Mouse (Mus musculus) heart, adult 2 months (tissue): ENCODE data around the gene Cpped1. TPM values are rescaled to one million over a fixed set of nuclear protein-coding genes. Genes with fewer than 3 reads are reported as not detected.

Source experiments
- DNase-seq, 2 experiments: peaks; one replicate each; pipeline ENCODE4 v3.0.0; 2021
- H3K27ac ChIP-seq: fragments of 200-600 bp; 2 replicates; pipeline ENCODE4 v1.8.1; 2022
- H3K27me3 ChIP-seq: fragments of 200-500 bp; 2 replicates; pipeline ENCODE4 v1.6.1; 2012; ENCODE audit warnings: mild to moderate bottlenecking, low read length, inconsistent platforms, mixed read lengths; ENCODE audit not compliant: control insufficient read depth, insufficient read depth
- H3K36me3 ChIP-seq: fragments of 200-500 bp; 2 replicates; pipeline ENCODE4 v1.6.1; 2012; ENCODE audit warnings: low read length, inconsistent platforms; ENCODE audit not compliant: control insufficient read depth, insufficient read depth
- H3K4me1 ChIP-seq: fragments of 200-500 bp; 2 replicates; pipeline ENCODE4 v1.6.1; 2011; ENCODE audit warnings: low read length; ENCODE audit not compliant: control insufficient read depth, insufficient read depth
- H3K4me3 ChIP-seq: fragments of 200-600 bp; 2 replicates; pipeline ENCODE4 v1.8.1; 2022
- H3K79me2 ChIP-seq: fragments of 200-500 bp; replicated peaks from 2 replicates; pipeline ENCODE4 v1.6.1; 2012; ENCODE audit warnings: mild to moderate bottlenecking, inconsistent platforms, low read length, moderate library complexity, mixed read lengths; ENCODE audit not compliant: control insufficient read depth, insufficient read depth
- H3K9ac ChIP-seq: fragments of 200-500 bp; 2 replicates; pipeline ENCODE4 v1.6.1; 2012; ENCODE audit warnings: low read depth, mild to moderate bottlenecking, control low read depth, inconsistent platforms, low read length, mixed read lengths
- CTCF ChIP-seq: fragments of 200-600 bp; IDR thresholded peaks from 2 replicates; pipeline ENCODE4 v1.8.1; 2022; ENCODE audit warnings: antibody characterized with exemption, mild to moderate bottlenecking, moderate library complexity
- EP300 ChIP-seq: fragments of 200-500 bp; IDR thresholded peaks from 2 replicates; pipeline ENCODE4 v1.6.1; 2011; ENCODE audit warnings: low read depth, low read length, control low read depth; ENCODE audit not compliant: insufficient read depth
- POLR2A ChIP-seq: fragments of 200-500 bp; IDR thresholded peaks from 2 replicates; pipeline ENCODE4 v1.6.1; 2011; ENCODE audit warnings: mild to moderate bottlenecking, low read depth, low read length, control low read depth; ENCODE audit not compliant: insufficient read depth
- WGBS: fragments of 180-500 bp; shearing (Covaris S2); methylation state at CpG from one replicate; pipeline ENCODE4 v1.1.7; 2018; 5-methylcytosine and 5-hydroxymethylcytosine counted together
- intact Hi-C: fragments of 180-260 bp; cut with DNase I; formaldehyde crosslinking; loops from one replicate; pipeline ENCODE4 v1.15.1; 2025
- polyA plus RNA-seq: library from polyadenylated mRNA; depleted of rRNA; stranded (reverse); fragments of >200 nt; gene quantifications from 2 replicates; pipeline ENCODE4 v1.2.3, GENCODE M21; 2012
- total RNA-seq, 2 experiments: library from RNA; stranded (reverse); gene quantifications; 2 replicates each; pipeline ENCODE4 v1.2.3; 2021

The Cpped1 gene
- total and polyA plus RNA-seq, 3 experiments, result 30.1 to 54.1 (median 49.8) TPM

- no peak overlapping the region for H3K4me3 ChIP-seq
- no peaks in the 10 kb centered on the region for H3K4me1 ChIP-seq
- no peak overlapping the region for H3K9ac ChIP-seq
- no peak for TF ChIP-seq EP300
- no peak for TF ChIP-seq POLR2A
- TF ChIP-seq CTCF, result no peak
- no peak for DNase-seq
- H3K79me2 ChIP-seq, result no peaks in the 10 kb centered on the region
- H3K36me3 ChIP-seq, result no peaks in the 10 kb centered on the region
- intact Hi-C loops, result no loop called here
- no peak overlapping the region for H3K27ac ChIP-seq
- 89% methylated on average over 3 of the region's 3 CpGs for WGBS
- H3K27me3 ChIP-seq, result no peaks in the 10 kb centered on the region
Measured at GRCm38 (mm10) chr16:11790476-11790875, 118.8 kb downstream of the Cpped1 start.

- Histone ChIP-seq H3K27ac (no peak overlapping the region), H3K9ac (no peak overlapping the region), H3K4me1 (no peaks in the 10 kb centered on the region), H3K4me3 (no peak overlapping the region), H3K27me3 (no peaks in the 10 kb centered on the region), H3K36me3 (no peaks in the 10 kb centered on the region), H3K79me2 (no peaks in the 10 kb centered on the region)
- TF ChIP-seq EP300 (no peak), CTCF (no peak), POLR2A (no peak)
- WGBS, result 29% methylated on average over 4 of the region's 4 CpGs
- no peak for DNase-seq
- intact Hi-C loops, result no loop called here
Measured at GRCm38 (mm10) chr16:11785806-11786205, 123.4 kb downstream of the Cpped1 start.

- no peak overlapping the region for H3K27ac ChIP-seq
- H3K4me3 ChIP-seq, result no peak overlapping the region
- no peaks in the 10 kb centered on the region for H3K36me3 ChIP-seq
- intact Hi-C loops, result no loop called here
- no peak for DNase-seq
- WGBS, result 60% methylated on average over 4 of the region's 4 CpGs
- no peak for TF ChIP-seq POLR2A
- no peak for TF ChIP-seq CTCF
- TF ChIP-seq EP300, result no peak
- H3K4me1 ChIP-seq, result no peaks in the 10 kb centered on the region
- H3K9ac ChIP-seq, result no peak overlapping the region
- H3K79me2 ChIP-seq, result no peaks in the 10 kb centered on the region
- H3K27me3 ChIP-seq, result no peaks in the 10 kb centered on the region
Measured at GRCm38 (mm10) chr16:11784354-11784753, 124.9 kb downstream of the Cpped1 start.

- Histone ChIP-seq H3K27me3 (no peaks in the 10 kb centered on the region), H3K79me2 (no peaks in the 10 kb centered on the region), H3K4me3 (no peak overlapping the region), H3K27ac (no peak overlapping the region), H3K36me3 (no peaks in the 10 kb centered on the region), H3K4me1 (no peaks in the 10 kb centered on the region), H3K9ac (no peak overlapping the region)
- TF ChIP-seq CTCF (no peak), POLR2A (no peak), EP300 (no peak)
- intact Hi-C loops, result no loop called here
- no peak for DNase-seq
Measured at GRCm38 (mm10) chr16:11783337-11783736, 125.9 kb downstream of the Cpped1 start.

GRCm38 (mm10) chr16:11782082-11782481 is 127.2 kb downstream of the Cpped1 start:
- DNase-seq, result no peak
- no peak for TF ChIP-seq CTCF
- no peak for TF ChIP-seq EP300
- TF ChIP-seq POLR2A, result no peak
- Histone ChIP-seq H3K4me3 (no peak overlapping the region), H3K9ac (no peak overlapping the region), H3K79me2 (no peaks in the 10 kb centered on the region), H3K27ac (no peak overlapping the region), H3K36me3 (no peaks in the 10 kb centered on the region), H3K27me3 (no peaks in the 10 kb centered on the region), H3K4me1 (no peaks in the 10 kb centered on the region)
- intact Hi-C loops, result no loop called here
- WGBS, result 23% methylated on average over 2 of the region's 2 CpGs

- Histone ChIP-seq H3K79me2 (no peaks in the 10 kb centered on the region), H3K27me3 (no peaks in the 10 kb centered on the region), H3K27ac (no peak overlapping the region), H3K4me3 (no peak overlapping the region), H3K9ac (no peak overlapping the region), H3K36me3 (no peaks in the 10 kb centered on the region), H3K4me1 (no peaks in the 10 kb centered on the region)
- WGBS, result 84% methylated on average over 9 of the region's 9 CpGs
- intact Hi-C loops, result no loop called here
- TF ChIP-seq CTCF (no peak), EP300 (no peak)
- DNase-seq, result no peak
Measured at GRCm38 (mm10) chr16:11778715-11779460, 130.4 kb downstream of the Cpped1 start.
